Mouse (Mus musculus): Measurements from ENCODE around the gene Mettl17. TPM values are rescaled to one million over a fixed set of nuclear protein-coding genes. Genes with fewer than 3 reads are reported as not detected.

Mettl17 gene
- polyA plus RNA-seq (2017; shearing (Covaris generic)): 97.5 TPM

DNA sequence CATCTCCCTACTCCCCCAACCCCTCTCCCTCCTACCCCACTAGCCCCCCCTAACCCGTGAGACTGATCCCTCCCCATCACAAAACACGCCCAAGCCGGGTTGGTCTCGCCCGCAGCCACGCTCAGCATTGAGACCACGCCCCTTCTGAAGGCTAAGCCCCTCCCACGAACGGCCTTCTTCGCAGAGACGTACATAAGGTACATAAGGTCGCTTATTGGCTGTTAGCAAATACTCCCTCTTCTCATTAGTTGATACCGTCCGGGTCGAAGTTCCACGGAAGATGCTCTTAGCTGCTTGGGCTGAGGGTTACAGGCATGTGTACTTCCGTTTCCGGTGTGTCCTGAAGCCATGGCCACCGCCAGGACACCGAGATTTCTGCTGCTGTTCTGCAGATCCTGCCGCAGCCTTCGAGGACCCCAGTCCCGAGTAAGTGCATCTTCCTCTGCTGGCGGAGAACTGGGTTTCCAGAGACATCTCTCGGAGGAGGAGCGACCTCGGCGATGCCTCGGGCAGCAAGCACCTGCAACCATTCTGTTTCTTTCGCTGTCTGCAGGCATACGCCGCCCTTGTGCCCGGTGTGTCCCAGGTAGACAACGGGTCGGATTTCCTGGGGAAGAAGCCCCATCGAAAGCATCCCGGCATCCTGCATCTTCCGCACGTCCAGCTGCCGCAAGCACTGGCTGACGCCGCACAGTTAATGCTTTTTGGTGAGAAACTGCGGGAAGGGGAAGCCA, at the start of gene Mettl17:
Mettl17 (plus strand) TSS at position 245 of the 734 bp plus-strand sequence.

DNA sequence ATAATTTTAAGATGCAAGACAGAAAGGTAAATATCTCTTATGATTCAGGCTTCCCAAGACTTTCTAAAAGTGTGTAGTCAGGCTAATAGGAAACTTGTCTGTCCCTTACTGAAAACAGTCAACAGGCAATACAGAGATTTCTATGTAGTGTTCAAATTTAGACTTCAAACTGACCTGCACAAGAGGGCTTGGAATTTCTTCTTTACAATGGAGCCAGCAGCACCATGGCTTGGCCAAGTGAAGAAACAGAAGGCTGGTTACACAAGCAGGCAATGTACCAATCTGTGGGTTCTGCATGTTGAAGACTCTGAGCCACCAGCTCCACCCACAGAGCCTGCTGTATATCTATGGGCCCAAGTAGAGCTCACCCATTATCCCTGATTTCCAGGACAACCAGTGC, 31.2 kb upstream of the Mettl17 start, which contains the start of gene Ear6:
Ear6 (plus strand) TSS at position 301 of the 400 bp plus-strand sequence.

DNA sequence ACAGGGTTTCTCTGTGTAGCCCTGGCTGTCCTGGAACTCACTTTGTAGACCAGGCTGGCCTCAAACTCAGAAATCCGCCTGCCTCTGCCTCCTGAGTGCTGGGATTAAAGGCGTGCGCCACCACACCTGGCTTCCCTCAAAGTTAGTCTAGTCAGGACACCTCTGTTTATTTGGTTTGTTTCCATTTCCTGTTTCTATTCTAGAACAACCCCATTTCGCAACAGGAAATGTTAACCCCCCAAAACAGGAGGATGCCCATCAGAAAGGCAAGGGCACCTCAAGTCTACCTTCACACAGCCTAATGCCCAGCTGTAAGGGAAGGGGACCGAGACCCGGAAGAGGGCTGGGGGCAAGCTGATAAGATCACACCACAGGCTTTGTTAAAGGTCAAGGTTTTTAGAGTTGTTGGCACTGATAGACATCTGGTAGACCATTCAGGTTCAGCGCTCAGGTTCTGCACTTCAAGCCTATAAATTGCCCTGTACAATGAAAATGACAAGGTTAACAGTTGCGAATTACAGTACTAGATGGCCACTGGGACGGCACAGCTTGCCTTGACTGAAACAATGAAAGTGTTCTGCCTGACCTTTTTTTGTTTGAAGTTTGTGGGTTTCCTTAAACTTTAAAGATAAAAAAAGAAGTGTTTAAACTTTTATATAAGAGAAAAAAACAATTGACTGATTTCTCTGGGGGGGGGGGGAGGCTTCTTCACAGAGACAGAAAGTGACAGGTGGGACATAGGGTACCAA, 7.7 kb downstream of the Mettl17 start, which contains the start of gene Slc39a2:
Slc39a2 (plus strand) TSS at position 699 of the 749 bp plus-strand sequence.

DNA sequence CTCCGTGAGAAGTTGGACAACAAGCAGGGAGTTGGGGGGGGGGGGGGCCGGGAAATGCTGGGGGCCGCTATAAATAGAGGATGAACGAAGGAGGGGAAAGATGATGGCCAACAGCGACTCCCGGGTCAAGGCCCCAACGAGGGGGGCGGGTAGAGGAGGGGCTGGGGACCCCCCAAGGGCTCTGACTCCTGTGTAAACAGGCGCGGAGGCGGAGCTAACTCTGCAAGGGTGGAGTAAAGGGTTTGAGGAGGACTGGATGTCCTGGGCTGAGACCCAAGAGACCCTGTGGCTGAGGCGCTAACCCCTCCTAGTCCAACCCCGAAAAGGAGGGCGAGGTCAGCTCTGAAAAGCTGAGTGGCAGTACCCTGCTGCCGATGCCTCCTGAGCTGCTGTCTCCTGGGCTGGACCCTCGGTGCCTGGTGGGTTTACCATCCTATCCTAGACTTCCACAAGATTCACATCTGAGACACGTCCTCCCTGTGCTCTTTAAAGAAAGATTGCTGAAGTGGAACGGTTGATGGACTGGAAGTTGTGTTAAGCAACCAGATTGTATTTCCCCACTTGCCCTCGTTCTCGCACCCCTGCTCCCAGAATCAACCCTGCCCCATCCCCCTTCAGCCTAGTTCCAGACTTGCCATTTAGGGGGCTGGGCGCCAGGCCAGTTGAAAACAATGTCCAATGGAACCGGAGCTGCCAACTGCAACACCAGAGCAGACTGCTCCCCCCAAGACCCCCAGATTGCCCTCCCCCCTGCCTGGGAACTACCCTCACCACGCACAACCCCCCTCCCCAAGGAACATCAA, 29.5 kb downstream of the Mettl17 start, which contains the start of gene Ndrg2:
Ndrg2 (minus strand) TSS at position 199 of the 803 bp plus-strand sequence.

GRCm38 (mm10) chr14:51918125-51918524, 33.5 kb downstream of the Mettl17 start, which contains the start of gene Tppp2:
Gene Tppp2, plus strand, starts transcription at chr14:51918425.

DNA sequence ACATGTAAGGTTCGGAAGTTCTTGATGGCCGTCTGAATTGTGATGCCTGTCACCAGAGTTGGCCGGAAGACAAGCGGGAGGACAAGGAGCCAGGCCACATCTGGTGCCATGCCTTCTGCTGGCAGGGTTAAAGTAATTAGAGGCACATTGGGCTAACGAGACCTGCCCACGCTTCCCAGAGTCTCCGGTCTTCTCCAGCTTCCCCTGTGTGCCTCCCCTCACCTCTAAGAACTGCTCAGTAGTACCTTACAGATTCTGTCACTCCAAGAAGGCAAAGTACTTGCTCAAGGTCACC, 37.9 kb downstream of the Mettl17 start, which contains the start of gene Rnase13:
Rnase13 (minus strand) TSS at position 203 of the 295 bp plus-strand sequence.

Other genes starting within 250 kb of the Mettl17 start
- gene Gm4181, start 249.2 kb upstream of the Mettl17 start, polyA plus RNA-seq (2017; shearing (Covaris generic)): not detected
- not detected for gene Gm17079, start 189.4 kb upstream of the Mettl17 start, polyA plus RNA-seq (2017; shearing (Covaris generic))
- gene Gm5800, start 167.7 kb upstream of the Mettl17 start, polyA plus RNA-seq (2017; shearing (Covaris generic)): not detected
- gene Ang4, start 111.3 kb upstream of the Mettl17 start, polyA plus RNA-seq (2017; shearing (Covaris generic)): not detected
- gene AY358078, start 84.8 kb upstream of the Mettl17 start, polyA plus RNA-seq (2017; shearing (Covaris generic)): not detected
- gene Ear6, start 31.1 kb upstream of the Mettl17 start, polyA plus RNA-seq (2017; shearing (Covaris generic)): not detected
- 0.68 TPM for gene Slc39a2, start 8.0 kb downstream of the Mettl17 start, polyA plus RNA-seq (2017; shearing (Covaris generic))
- 56.7 TPM for gene Ndrg2, start 29.3 kb downstream of the Mettl17 start, polyA plus RNA-seq (2017; shearing (Covaris generic))
- not detected for gene Tppp2, start 33.6 kb downstream of the Mettl17 start, polyA plus RNA-seq (2017; shearing (Covaris generic))
- not detected for gene Rnase13, start 37.9 kb downstream of the Mettl17 start, polyA plus RNA-seq (2017; shearing (Covaris generic))
- 0.86 TPM for gene Arhgef40, start 99.9 kb downstream of the Mettl17 start, polyA plus RNA-seq (2017; shearing (Covaris generic))
- not detected for gene Tmem253, start 130.8 kb downstream of the Mettl17 start, polyA plus RNA-seq (2017; shearing (Covaris generic))
- 22.6 TPM for gene Zfp219, start 135.9 kb downstream of the Mettl17 start, polyA plus RNA-seq (2017; shearing (Covaris generic))
- gene Olfr221, start 157.6 kb downstream of the Mettl17 start, polyA plus RNA-seq (2017; shearing (Covaris generic)): not detected
- 433 TPM for gene Hnrnpc, start 219.2 kb downstream of the Mettl17 start, polyA plus RNA-seq (2017; shearing (Covaris generic))
- gene Rpgrip1, start 225.9 kb downstream of the Mettl17 start, polyA plus RNA-seq (2017; shearing (Covaris generic)): 4.6 TPM